Mouse (Mus musculus) liver, embryonic 14.5 days (tissue): ENCODE measurements around the gene Pigr.

Source experiments
- CTCF ChIP-seq: IDR thresholded peaks from 2 replicates; pipeline ENCODE4 v1.5.1; 2016; ENCODE audit warnings: antibody characterized with exemption, low read depth, control low read depth
- EP300 ChIP-seq: IDR thresholded peaks from 2 replicates; pipeline ENCODE4 v1.6.1; 2016; ENCODE audit warnings: antibody characterized with exemption, low read depth

- TF ChIP-seq CTCF, result peak; percentile 70
- no peak for TF ChIP-seq EP300
Measured at GRCm38 (mm10) chr1:130875139-130875538, 48.7 kb downstream of the Pigr start.
